Mouse (Mus musculus) liver, embryonic 14.5 days (tissue): ENCODE data around the gene Perm1. TPM values are rescaled to one million over a fixed set of nuclear protein-coding genes. Genes with fewer than 3 reads are reported as not detected.
A peak's percentile ranks its signal among the peaks of the same experiment; 100 is the strongest.

Experiments
- ATAC-seq: fragments of 200-750 bp; cut with Nextera tagmentation; 2 replicates; pipeline ENCODE4 v1.8.0; 2017; ENCODE audit warnings: moderate number of reproducible peaks, mild to moderate bottlenecking, moderate library complexity; ENCODE audit not compliant: insufficient read depth
- DNase-seq, 3 experiments: peaks; one replicate each; pipeline ENCODE4 v3.0.0-alpha.2; 2012 to 2013; ENCODE audit warnings: low read depth in 3 of 3, low spot score in 3 of 3
- H3K27ac ChIP-seq: fragments of 300-500 bp; sonication (generic); 2 replicates; pipeline ENCODE4 v1.5.1; 2014; ENCODE audit warnings: moderate library complexity, mild to moderate bottlenecking, control low read depth, inconsistent platforms
- H3K27me3 ChIP-seq: fragments of 300-500 bp; sonication (generic); 2 replicates; pipeline ENCODE4 v1.6.1; 2014; ENCODE audit warnings: mild to moderate bottlenecking, low read length, moderate library complexity; ENCODE audit not compliant: control insufficient read depth, insufficient read depth
- H3K36me3 ChIP-seq: fragments of 300-500 bp; sonication (generic); replicated peaks from 2 replicates; pipeline ENCODE4 v1.6.1; 2014; ENCODE audit warnings: low read depth; ENCODE audit not compliant: control insufficient read depth, insufficient read depth
- H3K4me1 ChIP-seq, 2 experiments: fragments of 200-500 bp in 1 of 2; fragments of 300-500 bp in 1 of 2; sonication (generic) in 1 of 2; replicated peaks; 2 replicates each; pipeline ENCODE4 v1.6.1; 2012 to 2014; ENCODE audit warnings: antibody characterized with exemption in 1 of 2, inconsistent platforms in 1 of 2, low read length in 1 of 2; ENCODE audit not compliant: control insufficient read depth in 2 of 2, insufficient read depth in 2 of 2
- H3K4me2 ChIP-seq: fragments of 300-500 bp; sonication (generic); 2 replicates; pipeline ENCODE4 v1.6.1; 2014; ENCODE audit warnings: low read depth, mild to moderate bottlenecking, control low read depth, moderate library complexity
- H3K4me3 ChIP-seq, 2 experiments: fragments of 200-500 bp in 1 of 2; fragments of 300-500 bp in 1 of 2; sonication (generic) in 1 of 2; 2 replicates each; pipeline ENCODE4 v1.5.1; 2012 to 2014; ENCODE audit warnings: low read depth in 2 of 2, low read length in 2 of 2, mild to moderate bottlenecking in 2 of 2, control low read depth in 1 of 2, inconsistent platforms in 1 of 2, moderate library complexity in 1 of 2; ENCODE audit not compliant: insufficient read depth in 1 of 2
- H3K9ac ChIP-seq: fragments of 300-500 bp; sonication (generic); replicated peaks from 2 replicates; pipeline ENCODE4 v1.6.1; 2014; ENCODE audit warnings: mild to moderate bottlenecking, control low read depth, moderate library complexity
- H3K9me3 ChIP-seq: fragments of 300-500 bp; sonication (generic); 2 replicates; pipeline ENCODE4 v1.6.1; 2016; ENCODE audit warnings: low read length, mixed read lengths; ENCODE audit not compliant: control insufficient read depth
- CTCF ChIP-seq: IDR thresholded peaks from 2 replicates; pipeline ENCODE4 v1.5.1; 2016; ENCODE audit warnings: antibody characterized with exemption, low read depth, control low read depth
- EP300 ChIP-seq: IDR thresholded peaks from 2 replicates; pipeline ENCODE4 v1.6.1; 2016; ENCODE audit warnings: antibody characterized with exemption, low read depth
- WGBS: fragments of 180-500 bp; shearing (Covaris S2); extraction: QIAGEN DNeasy Blood & Tissue Kit; methylation state at CpG from one replicate; pipeline ENCODE4 v1.1.7; 2014; ENCODE audit not compliant: insufficient replicate concordance; 5-methylcytosine and 5-hydroxymethylcytosine counted together
- polyA plus RNA-seq, 2 experiments: library from polyadenylated mRNA; depleted of rRNA in 1 of 2; stranded (reverse) in 1 of 2; unstranded in 1 of 2; fragments of >200 nt; fragmentation: Nextera tagmentation in 1 of 2; extraction: Ambion mirVana in 1 of 2; gene quantifications; 2 replicates each; pipeline versions ENCODE4 v1.2.1 to v1.2.3; 2012 to 2014

The Perm1 gene
- polyA plus RNA-seq, 2 experiments = 0.03 TPM; not detected in 1

- Histone ChIP-seq H3K9me3 (no peaks in the 10 kb centered on the region), H3K4me3 (no peak overlapping the region), H3K9ac (no peak overlapping the region), H3K4me1 (peaks cover 17 to 27% of the 10 kb centered on the region in 2 experiments), H3K36me3 (no peaks in the 10 kb centered on the region), H3K4me2 (peak overlapping the region; percentile 3; the same call in 1 of the 2 replicates), H3K27ac (no peak overlapping the region), H3K27me3 (peaks cover 16% of the 10 kb centered on the region)
- WGBS = 61% methylated on average over 6 of the region's 6 CpGs
- DNase-seq (no peak), ATAC-seq (no peak)
- TF ChIP-seq EP300 = no peak
Measured at GRCm38 (mm10) chr4:156194346-156194745, 21.3 kb upstream of the Perm1 start.

- no peak overlapping the region for H3K27ac ChIP-seq
- DNase-seq = no peak
Measured at GRCm38 (mm10) chr4:156195927-156196870, 19.5 kb upstream of the Perm1 start.

GRCm38 (mm10) chr4:156197131-156197828 is 18.4 kb upstream of the Perm1 start, which contains the start of gene Agrn:
Agrn (minus strand) TSS chr4:156197488.
- TF ChIP-seq CTCF = no peak
- TF ChIP-seq EP300 = no peak
- 0% methylated on average over 63 of the region's 88 CpGs for WGBS
- DNase-seq (peak in 2 of 3 experiments; percentile 42 to 45), ATAC-seq (peak; percentile 83)
- Histone ChIP-seq H3K9ac (peak within 1 kb of the TSS; percentile 75), H3K36me3 (no peaks in the 10 kb centered on the region), H3K4me3 (peak within 1 kb of the TSS; percentile 72 to 78), H3K27me3 (peaks cover 16% of the 10 kb centered on the region), H3K27ac (peak within 1 kb of the TSS; percentile 90), H3K4me2 (peak within 1 kb of the TSS; percentile 92), H3K4me1 (peaks cover 18 to 28% of the 10 kb centered on the region in 2 experiments), H3K9me3 (no peaks in the 10 kb centered on the region)

More at GRCm38 (mm10) chr4:156195927-156196870, 19.5 kb upstream of the Perm1 start:
- Histone ChIP-seq H3K9ac (peak overlapping the region; percentile 60), H3K9me3 (no peaks in the 10 kb centered on the region), H3K4me1 (peaks cover 17 to 26% of the 10 kb centered on the region in 2 experiments), H3K4me3 (peak overlapping the region; percentile 55 to 72), H3K4me2 (peak overlapping the region; percentile 92), H3K27me3 (peaks cover 16% of the 10 kb centered on the region), H3K36me3 (no peaks in the 10 kb centered on the region)
- ATAC-seq = no peak
- TF ChIP-seq CTCF (no peak), EP300 (no peak)
- WGBS = 7% methylated on average over 35 of the region's 35 CpGs

- TF ChIP-seq EP300 (no peak), CTCF (peak; percentile 45)
- DNase-seq = peak; percentile 80 to 82 (median 80)
- Histone ChIP-seq H3K4me2 (peak overlapping the region; percentile 86), H3K9me3 (no peaks in the 10 kb centered on the region), H3K27ac (peak overlapping the region; percentile 90), H3K9ac (peak overlapping the region; percentile 75), H3K36me3 (no peaks in the 10 kb centered on the region), H3K4me3 (peak overlapping the region; percentile 72 to 78), H3K4me1 (peaks cover 15 to 28% of the 10 kb centered on the region in 2 experiments), H3K27me3 (peaks cover 19% of the 10 kb centered on the region)
- ATAC-seq = peak; percentile 87
- under 1% methylated on average over 26 of the region's 26 CpGs for WGBS
Measured at GRCm38 (mm10) chr4:156197829-156198205, 17.9 kb upstream of the Perm1 start.
